Mouse (Mus musculus) stomach, postnatal 0 days (tissue): ENCODE results near the gene Txnip. TPM values are rescaled to one million over a fixed set of nuclear protein-coding genes. Genes with fewer than 3 reads are reported as not detected.

Source experiments
- ATAC-seq: fragments of 200-750 bp; cut with Nextera tagmentation; 2 replicates; pipeline ENCODE4 v1.8.0; 2017; ENCODE audit not compliant: low FRiP score, low TSS enrichment
- DNase-seq: peaks from one replicate; pipeline ENCODE4 v3.0.0-alpha.2; 2016; ENCODE audit warnings: low spot score
- H3K27ac ChIP-seq: fragments of 300-500 bp; sonication (generic); replicated peaks from 2 replicates; pipeline ENCODE4 v1.5.1; 2014; ENCODE audit warnings: mild to moderate bottlenecking, control low read depth
- H3K27me3 ChIP-seq: fragments of 300-500 bp; sonication (generic); 2 replicates; pipeline ENCODE4 v1.6.1; 2014; ENCODE audit warnings: low read length; ENCODE audit not compliant: control insufficient read depth, insufficient read depth
- H3K36me3 ChIP-seq: fragments of 300-500 bp; sonication (generic); 2 replicates; pipeline ENCODE4 v1.6.1; 2014; ENCODE audit warnings: low read length, mixed read lengths; ENCODE audit not compliant: control insufficient read depth, insufficient read depth
- H3K4me1 ChIP-seq: fragments of 300-500 bp; sonication (generic); replicated peaks from 2 replicates; pipeline ENCODE4 v1.6.1; 2014; ENCODE audit warnings: antibody characterized with exemption; ENCODE audit not compliant: control insufficient read depth, insufficient read depth
- H3K4me2 ChIP-seq: fragments of 300-500 bp; sonication (generic); replicated peaks from 2 replicates; pipeline ENCODE4 v1.6.1; 2014; ENCODE audit warnings: low read depth, mild to moderate bottlenecking, control low read depth, moderate library complexity
- H3K4me3 ChIP-seq: fragments of 300-500 bp; sonication (generic); 2 replicates; pipeline ENCODE4 v1.5.1; 2014; ENCODE audit warnings: low read depth, low read length, control low read depth
- H3K9ac ChIP-seq: fragments of 300-500 bp; sonication (generic); 2 replicates; pipeline ENCODE4 v1.6.1; 2014; ENCODE audit warnings: mild to moderate bottlenecking, low read length, control low read depth, mixed read lengths
- H3K9me3 ChIP-seq: fragments of 300-500 bp; sonication (generic); 2 replicates; pipeline ENCODE4 v1.6.1; 2016; ENCODE audit warnings: low read length; ENCODE audit not compliant: control insufficient read depth
- CTCF ChIP-seq: IDR thresholded peaks from 2 replicates; pipeline ENCODE4 v1.5.1; 2016; ENCODE audit warnings: antibody characterized with exemption, low read depth, mild to moderate bottlenecking, moderate library complexity
- EP300 ChIP-seq: optimal IDR thresholded peaks from 2 replicates; pipeline ENCODE3; 2016; ENCODE audit warnings: antibody characterized with exemption
- WGBS: fragments of 180-500 bp; shearing (Covaris S2); extraction: QIAGEN DNeasy Blood & Tissue Kit; methylation state at CpG from one replicate; pipeline ENCODE4 v1.1.7; 2014; 5-methylcytosine and 5-hydroxymethylcytosine counted together
- polyA plus RNA-seq: library from polyadenylated mRNA; unstranded; fragments of >200 nt; fragmentation: Nextera tagmentation; extraction: Ambion mirVana; gene quantifications from 2 replicates; pipeline ENCODE4 v1.2.1, GENCODE M21; 2015

Gene Txnip
- polyA plus RNA-seq, 1 experiment from 2014 or later = 276 TPM

GRCm38 (mm10) chr3:96526013-96526762 lies 31.6 kb upstream of the Txnip start:
- TF ChIP-seq CTCF (no peak), EP300 (no peak)
- H3K4me3 ChIP-seq = no peak overlapping the region
- H3K36me3 ChIP-seq = no peaks in the 10 kb centered on the region
- no peaks in the 10 kb centered on the region for H3K9me3 ChIP-seq
- no peak for DNase-seq
- H3K27ac ChIP-seq = no peak overlapping the region
- 0 out of 2 replicates have a peak, but pooled peaks cover 3% of the 10 kb centered on the region for H3K4me1 ChIP-seq
- no peak overlapping the region for H3K9ac ChIP-seq
- peaks cover 6% of the 10 kb centered on the region; the same call in 1 of the 2 replicates for H3K27me3 ChIP-seq
- 72% methylated on average over 10 of the region's 11 CpGs for WGBS
- H3K4me2 ChIP-seq = no peak overlapping the region
- ATAC-seq = peak; percentile 31; the same call in 1 of the 2 replicates

- peaks cover 6% of the 10 kb centered on the region; the same call in 1 of the 2 replicates for H3K27me3 ChIP-seq
- 0 out of 2 replicates have a peak, but pooled peaks cover 3% of the 10 kb centered on the region for H3K4me1 ChIP-seq
- no peaks in the 10 kb centered on the region for H3K36me3 ChIP-seq
- TF ChIP-seq CTCF = no peak
- TF ChIP-seq EP300 = no peak
- DNase-seq (no peak), ATAC-seq (peak; percentile 52)
- H3K4me2 ChIP-seq = peak overlapping the region; percentile 52
- no peak overlapping the region for H3K9ac ChIP-seq
- 6% methylated on average over 34 of the region's 44 CpGs for WGBS
- no peak overlapping the region for H3K27ac ChIP-seq
- H3K9me3 ChIP-seq = no peaks in the 10 kb centered on the region
- peak overlapping the region; percentile 27 for H3K4me3 ChIP-seq
Measured at GRCm38 (mm10) chr3:96526864-96527542, 30.8 kb upstream of the Txnip start.

- ATAC-seq (no peak), DNase-seq (no peak)
- H3K27ac ChIP-seq = no peak overlapping the region
- peaks cover 6% of the 10 kb centered on the region; the same call in 1 of the 2 replicates for H3K27me3 ChIP-seq
- no peaks in the 10 kb centered on the region for H3K36me3 ChIP-seq
- H3K4me3 ChIP-seq = no peak overlapping the region
- WGBS = 59% methylated on average over 9 of the region's 9 CpGs
- H3K4me1 ChIP-seq = 0 out of 2 replicates have a peak, but pooled peaks cover 3% of the 10 kb centered on the region
- TF ChIP-seq CTCF = no peak
- TF ChIP-seq EP300 = no peak
- H3K9ac ChIP-seq = no peak overlapping the region
- H3K4me2 ChIP-seq = no peak overlapping the region
- no peaks in the 10 kb centered on the region for H3K9me3 ChIP-seq
Measured at GRCm38 (mm10) chr3:96528506-96528905, 29.3 kb upstream of the Txnip start.

GRCm38 (mm10) chr3:96532050-96532449 lies 25.7 kb upstream of the Txnip start:
- ATAC-seq (no peak), DNase-seq (no peak)
- 48% methylated on average over 7 of the region's 7 CpGs for WGBS
- H3K27me3 ChIP-seq = peaks cover 5% of the 10 kb centered on the region; the same call in 1 of the 2 replicates
- no peak overlapping the region for H3K27ac ChIP-seq
- no peaks in the 10 kb centered on the region for H3K36me3 ChIP-seq
- TF ChIP-seq EP300 = no peak
- TF ChIP-seq CTCF = no peak
- H3K9me3 ChIP-seq = no peaks in the 10 kb centered on the region
- H3K9ac ChIP-seq = no peak overlapping the region
- 0 out of 2 replicates have a peak, but pooled peaks cover 2% of the 10 kb centered on the region for H3K4me1 ChIP-seq
- H3K4me2 ChIP-seq = no peak overlapping the region
- H3K4me3 ChIP-seq = no peak overlapping the region

GRCm38 (mm10) chr3:96534300-96534699 lies 23.5 kb upstream of the Txnip start:
- TF ChIP-seq CTCF (peak; percentile 43), EP300 (no peak)
- H3K27me3 ChIP-seq = no peaks in the 10 kb centered on the region
- no peak overlapping the region for H3K4me3 ChIP-seq
- no peak overlapping the region for H3K4me2 ChIP-seq
- no peaks in the 10 kb centered on the region for H3K36me3 ChIP-seq
- H3K9me3 ChIP-seq = no peaks in the 10 kb centered on the region
- WGBS = 70% methylated on average over 2 of the region's 2 CpGs
- no peak overlapping the region for H3K9ac ChIP-seq
- H3K27ac ChIP-seq = no peak overlapping the region
- ATAC-seq (no peak), DNase-seq (no peak)
- H3K4me1 ChIP-seq = no peaks in the 10 kb centered on the region

GRCm38 (mm10) chr3:96539316-96539715 lies 18.4 kb upstream of the Txnip start:
- Histone ChIP-seq H3K4me3 (no peak overlapping the region), H3K27me3 (no peaks in the 10 kb centered on the region), H3K4me2 (no peak overlapping the region), H3K9ac (no peak overlapping the region), H3K4me1 (no peaks in the 10 kb centered on the region), H3K36me3 (no peaks in the 10 kb centered on the region), H3K9me3 (no peaks in the 10 kb centered on the region), H3K27ac (no peak overlapping the region)
- TF ChIP-seq CTCF (no peak), EP300 (no peak)
- ATAC-seq (no peak), DNase-seq (no peak)
- 73% methylated on average over 2 of the region's 2 CpGs for WGBS
